Mouse (Mus musculus): Measurements from ENCODE around the gene Acvrl1. TPM values are rescaled to one million over a fixed set of nuclear protein-coding genes. Genes with fewer than 3 reads are reported as not detected.

The Acvrl1 gene
- total RNA-seq, 2 experiments from 2014 or later: 10.7 to 13.0 TPM

GRCm38 (mm10) chr15:101142672-101143071 is 14.3 kb downstream of the Acvrl1 start:
- peak; percentile 55 for DNase-seq

GRCm38 (mm10) chr15:101143494-101143893 is 15.2 kb downstream of the Acvrl1 start:
- DNase-seq: peak; percentile 94

GRCm38 (mm10) chr15:101144176-101144575 is 15.9 kb downstream of the Acvrl1 start:
- DNase-seq: peak; percentile 53

- DNase-seq: no peak
Observed at GRCm38 (mm10) chr15:101144779-101145178, 16.5 kb downstream of the Acvrl1 start.

GRCm38 (mm10) chr15:101145424-101146099 is 17.2 kb downstream of the Acvrl1 start:
- DNase-seq: peak; percentile 96

- DNase-seq: peak; percentile 35
Observed at GRCm38 (mm10) chr15:101146100-101146965, 18.0 kb downstream of the Acvrl1 start.

- no peak for DNase-seq
Observed at GRCm38 (mm10) chr15:101147115-101147909, 19.0 kb downstream of the Acvrl1 start.

GRCm38 (mm10) chr15:101147910-101148273 is 19.6 kb downstream of the Acvrl1 start:
- no peak for DNase-seq

- no peak for DNase-seq
Observed at GRCm38 (mm10) chr15:101148604-101149003, 20.3 kb downstream of the Acvrl1 start.

GRCm38 (mm10) chr15:101151409-101152261 is 23.3 kb downstream of the Acvrl1 start:
- no peak for DNase-seq

GRCm38 (mm10) chr15:101154700-101155616 is 26.6 kb downstream of the Acvrl1 start:
- no peak for DNase-seq

- DNase-seq: no peak
Observed at GRCm38 (mm10) chr15:101160128-101160527, 31.8 kb downstream of the Acvrl1 start.

GRCm38 (mm10) chr15:101160591-101160990 is 32.3 kb downstream of the Acvrl1 start:
- DNase-seq: no peak

GRCm38 (mm10) chr15:101161534-101161933 is 33.2 kb downstream of the Acvrl1 start:
- no peak for DNase-seq

- DNase-seq: no peak
Observed at GRCm38 (mm10) chr15:101163056-101163458, 34.7 kb downstream of the Acvrl1 start.

- DNase-seq: no peak
Observed at GRCm38 (mm10) chr15:101163854-101164253, 35.5 kb downstream of the Acvrl1 start.

GRCm38 (mm10) chr15:101164291-101164690 is 36.0 kb downstream of the Acvrl1 start:
- DNase-seq: no peak

GRCm38 (mm10) chr15:101165658-101166437 is 37.5 kb downstream of the Acvrl1 start:
- no peak for DNase-seq

- no peak for DNase-seq
Observed at GRCm38 (mm10) chr15:101167553-101167952, 39.2 kb downstream of the Acvrl1 start.

- no peak for DNase-seq
Observed at GRCm38 (mm10) chr15:101169910-101170309, 41.6 kb downstream of the Acvrl1 start.
